Mouse (Mus musculus) G1E (cell line): ENCODE results near the gene Krt78. TPM values are rescaled to one million over a fixed set of nuclear protein-coding genes. Genes with fewer than 3 reads are reported as not detected.

Experiments
- ATAC-seq: 2 replicates; pipeline ENCODE4 v1.8.0; 2016; ENCODE audit warnings: mild to moderate bottlenecking; ENCODE audit not compliant: insufficient number of reproducible peaks, poor library complexity, low FRiP score, severe bottlenecking; ENCODE audit errors: extremely low read depth
- DNase-seq: peaks from one replicate; pipeline ENCODE4 v3.0.0; 2012; ENCODE audit warnings: low spot score
- H3K27me3 ChIP-seq: 2 replicates; pipeline ENCODE4 v1.6.1; 2012; ENCODE audit warnings: mild to moderate bottlenecking, low read length, inconsistent platforms; ENCODE audit not compliant: insufficient read depth
- H3K36me3 ChIP-seq: replicated peaks from 2 replicates; pipeline ENCODE3; 2012; ENCODE audit warnings: mild to moderate bottlenecking, inconsistent platforms
- H3K4me1 ChIP-seq: 2 replicates; pipeline ENCODE4 v1.6.1; 2012; ENCODE audit warnings: low read depth, low read length, inconsistent platforms, mixed read lengths; ENCODE audit not compliant: insufficient read depth
- H3K4me3 ChIP-seq: 2 replicates; pipeline ENCODE4 v1.5.1; 2012; ENCODE audit warnings: low read depth, mild to moderate bottlenecking, inconsistent platforms, low read length, moderate library complexity, mixed read lengths
- H3K9me3 ChIP-seq: replicated peaks from 2 replicates; pipeline ENCODE4 v1.6.1; 2012; ENCODE audit warnings: inconsistent platforms
- CTCF ChIP-seq: IDR thresholded peaks from 2 replicates; pipeline ENCODE4 v1.5.1; 2012; ENCODE audit warnings: low read depth, low read length, inconsistent platforms, mixed read lengths
- GATA1 ChIP-seq: IDR thresholded peaks from 2 replicates; pipeline ENCODE4 v1.6.1; 2012; ENCODE audit warnings: borderline replicate concordance, low read length, inconsistent platforms, mixed read lengths
- GATA2 ChIP-seq: IDR thresholded peaks from 2 replicates; pipeline ENCODE4 v1.6.1; 2012; ENCODE audit warnings: low read depth, low read length, inconsistent platforms, borderline replicate concordance
- POLR2AphosphoS5 ChIP-seq: IDR thresholded peaks from 2 replicates; pipeline ENCODE4 v1.6.1; 2012; ENCODE audit warnings: low read depth, low read length, inconsistent platforms; ENCODE audit not compliant: insufficient replicate concordance
- TAL1 ChIP-seq: conservative IDR thresholded peaks from 2 replicates; pipeline ENCODE4 v1.6.1; 2012; ENCODE audit warnings: low read depth, low read length, inconsistent platforms, mixed read lengths
- polyA plus RNA-seq: library from polyadenylated mRNA; stranded (reverse); fragments of >175 nt; gene quantifications from 2 replicates; pipeline ENCODE4 v1.2.3, GENCODE M21; 2012
- total RNA-seq, 2 experiments: library from RNA; stranded (forward) in 1 of 2; stranded (reverse) in 1 of 2; fragments of 200-1000 nt in 1 of 2; fragments of >200 nt in 1 of 2; fragmentation: Nextera tagmentation in 1 of 2; gene quantifications; 2 replicates each; pipeline ENCODE4 v1.2.3; 2014 to 2017

Krt78 gene
- total and polyA plus RNA-seq, 3 experiments: 0.05 TPM; not detected in 2

GRCm38 (mm10) chr15:101995484-101996236 is 41.6 kb upstream of the Krt78 start:
- Histone ChIP-seq H3K4me3 (no peak overlapping the region), H3K4me1 (peaks cover 14% of the 10 kb centered on the region), H3K36me3 (no peaks in the 10 kb centered on the region), H3K27me3 (peaks cover 8% of the 10 kb centered on the region; the same call in 1 of the 2 replicates), H3K9me3 (0 out of 2 replicates have a peak, but pooled peaks cover 3% of the 10 kb centered on the region)
- no peak for DNase-seq
- peak; percentile 62 for ATAC-seq
- TF ChIP-seq CTCF: no peak
- TF ChIP-seq TAL1: no peak
- TF ChIP-seq GATA1: no peak
- TF ChIP-seq POLR2AphosphoS5: no peak
- TF ChIP-seq GATA2: no peak

GRCm38 (mm10) chr15:101994365-101994764 is 40.3 kb upstream of the Krt78 start:
- no peak for TF ChIP-seq TAL1
- no peak for TF ChIP-seq POLR2AphosphoS5
- peaks cover 13% of the 10 kb centered on the region; the same call in 1 of the 2 replicates for H3K27me3 ChIP-seq
- no peak for DNase-seq
- peaks cover 14% of the 10 kb centered on the region for H3K4me1 ChIP-seq
- H3K36me3 ChIP-seq: no peaks in the 10 kb centered on the region
- H3K9me3 ChIP-seq: 0 out of 2 replicates have a peak, but pooled peaks cover 3% of the 10 kb centered on the region
- ATAC-seq: no peak
- H3K4me3 ChIP-seq: no peak overlapping the region

- DNase-seq (no peak), ATAC-seq (no peak)
- 0 out of 2 replicates have a peak, but pooled peaks cover 3% of the 10 kb centered on the region for H3K9me3 ChIP-seq
- TF ChIP-seq POLR2AphosphoS5 (no peak), TAL1 (no peak), CTCF (no peak), GATA2 (no peak), GATA1 (no peak)
- peaks cover 18% of the 10 kb centered on the region; the same call in 1 of the 2 replicates for H3K27me3 ChIP-seq
- no peaks in the 10 kb centered on the region for H3K36me3 ChIP-seq
- no peak overlapping the region for H3K4me3 ChIP-seq
- peaks cover 14% of the 10 kb centered on the region for H3K4me1 ChIP-seq
These were observed 36.9 kb upstream of the Krt78 start for GRCm38 (mm10) chr15:101990946-101991345.

GRCm38 (mm10) chr15:101988714-101989113 is 34.6 kb upstream of the Krt78 start:
- Histone ChIP-seq H3K4me3 (no peak overlapping the region), H3K27me3 (peaks cover 18% of the 10 kb centered on the region; the same call in 1 of the 2 replicates), H3K4me1 (peaks cover 11% of the 10 kb centered on the region), H3K9me3 (no peaks in the 10 kb centered on the region), H3K36me3 (no peaks in the 10 kb centered on the region)
- no peak for ATAC-seq
- no peak for TF ChIP-seq CTCF
- TF ChIP-seq GATA1: no peak
- no peak for TF ChIP-seq GATA2
- TF ChIP-seq POLR2AphosphoS5: no peak
- no peak for DNase-seq

GRCm38 (mm10) chr15:101988119-101988518 is 34.0 kb upstream of the Krt78 start:
- DNase-seq (peak; percentile 49), ATAC-seq (no peak)
- Histone ChIP-seq H3K9me3 (peaks cover under 1% of the 10 kb centered on the region; the same call in 1 of the 2 replicates), H3K4me1 (peaks cover 12% of the 10 kb centered on the region), H3K27me3 (peaks cover 18% of the 10 kb centered on the region; the same call in 1 of the 2 replicates), H3K4me3 (no peak overlapping the region), H3K36me3 (no peaks in the 10 kb centered on the region)
- TF ChIP-seq POLR2AphosphoS5: no peak
- peak; percentile 86 for TF ChIP-seq CTCF
- TF ChIP-seq GATA2: no peak
- TF ChIP-seq GATA1: no peak
- TF ChIP-seq TAL1: no peak

- H3K36me3 ChIP-seq: no peaks in the 10 kb centered on the region
These were observed 30.7 kb upstream of the Krt78 start for GRCm38 (mm10) chr15:101984746-101985145.

More at GRCm38 (mm10) chr15:101984746-101985145, 30.7 kb upstream of the Krt78 start:
- DNase-seq: no peak
- H3K4me3 ChIP-seq: no peak overlapping the region
- peaks cover 10% of the 10 kb centered on the region; the same call in 1 of the 2 replicates for H3K27me3 ChIP-seq
- peaks cover 3% of the 10 kb centered on the region; the same call in 1 of the 2 replicates for H3K9me3 ChIP-seq
- ATAC-seq: no peak
- H3K4me1 ChIP-seq: peaks cover 18% of the 10 kb centered on the region
- no peak for TF ChIP-seq GATA2
- no peak for TF ChIP-seq CTCF
- no peak for TF ChIP-seq TAL1
- TF ChIP-seq GATA1: no peak
- TF ChIP-seq POLR2AphosphoS5: no peak
